7 mouse cellular contexts compared by ENCODE assay signal in the genomic region with DNA sequence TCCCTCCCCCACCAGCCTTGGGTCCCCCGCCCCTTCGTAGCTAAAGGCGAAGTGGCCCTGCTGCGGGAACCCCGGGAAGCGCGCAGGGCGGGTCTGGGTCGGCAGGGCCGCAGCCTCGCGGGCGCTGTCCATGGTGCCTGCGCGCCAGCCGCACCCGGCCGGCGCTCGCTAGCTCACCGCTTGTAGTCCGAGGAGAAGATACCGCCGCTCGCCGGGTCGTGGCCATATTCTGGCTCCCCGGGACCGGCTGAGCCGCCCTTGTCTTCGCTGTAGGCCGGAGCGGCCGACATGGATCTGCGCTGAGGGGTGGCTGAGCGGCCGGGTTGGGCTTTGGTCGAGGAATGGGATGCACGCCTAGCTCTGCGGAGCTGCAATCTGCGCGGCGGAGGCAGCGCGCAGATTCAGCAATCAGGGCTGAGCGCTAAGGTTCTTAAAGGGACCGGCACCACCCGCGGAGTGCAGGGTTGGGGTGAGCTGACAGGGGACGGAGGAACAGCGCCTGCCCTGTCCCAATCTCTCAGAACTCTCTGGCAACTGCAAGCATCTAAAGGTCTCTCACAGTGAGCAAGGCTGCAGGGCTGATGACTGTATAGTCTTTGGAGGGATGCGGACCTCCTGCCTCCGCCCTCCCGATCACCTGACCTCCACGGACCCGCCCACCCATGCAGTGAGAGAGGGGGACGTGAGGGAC. TPM values are rescaled to one million over a fixed set of nuclear protein-coding genes. Genes with fewer than 3 reads are reported as not detected.
DNase-seq lines count a peak whose midpoint lies in the region; ATAC-seq lines count a peak whose summit lies in the region.

Ap3b2 (minus strand) TSS at position 595 of the 691 bp plus-strand sequence.

- no peaks in the 10 kb centered on the region for H3K9me3 ChIP-seq in embryonic facial prominence, embryonic 11.5 days (replicated peaks; ENCODE audit: control insufficient read depth, low read length)
- no peaks in the 10 kb centered on the region for H3K9me3 ChIP-seq in limb, embryonic 11.5 days (ENCODE audit: control insufficient read depth, low read length)
- H3K9me3 ChIP-seq in midbrain, embryonic 11.5 days (ENCODE audit: control insufficient read depth, low read length) = no peaks in the 10 kb centered on the region

- peak within 1 kb of the TSS; percentile 54 for H3K9ac ChIP-seq in embryonic facial prominence, embryonic 11.5 days (replicated peaks; ENCODE audit: low read length)
- H3K9ac ChIP-seq in limb, embryonic 11.5 days (ENCODE audit: low read length) = peak within 1 kb of the TSS; percentile 17; the same call in 1 of the 2 replicates
- H3K9ac ChIP-seq in midbrain, embryonic 11.5 days (ENCODE audit: low read length) = peak within 1 kb of the TSS; percentile 62

- no peaks in the 10 kb centered on the region for H3K36me3 ChIP-seq in embryonic facial prominence, embryonic 11.5 days (replicated peaks; ENCODE audit: control insufficient read depth, insufficient read depth, low read depth, low read length)
- H3K36me3 ChIP-seq in limb, embryonic 11.5 days (ENCODE audit: control insufficient read depth, insufficient read depth, low read length) = no peaks in the 10 kb centered on the region
- no peaks in the 10 kb centered on the region for H3K36me3 ChIP-seq in midbrain, embryonic 11.5 days (ENCODE audit: control insufficient read depth, insufficient read depth, low read length)

- peak; percentile 75 for ATAC-seq in embryonic facial prominence, embryonic 11.5 days (replicated peaks; ENCODE audit: insufficient number of reproducible peaks, low FRiP score, low TSS enrichment, low read depth)
- ATAC-seq in limb, embryonic 11.5 days (ENCODE audit: insufficient number of reproducible peaks, low FRiP score, low TSS enrichment, low read depth) = peak; percentile 51; the same call in 1 of the 2 replicates
- ATAC-seq in midbrain, embryonic 11.5 days (ENCODE audit: low FRiP score) = peak; percentile 88

- peak within 1 kb of the TSS; percentile 95 for H3K4me2 ChIP-seq in embryonic facial prominence, embryonic 11.5 days (ENCODE audit: low read depth, low read length)
- peak within 1 kb of the TSS; percentile 92 for H3K4me2 ChIP-seq in limb, embryonic 11.5 days (ENCODE audit: low read depth, severe bottlenecking)
- peak within 1 kb of the TSS; percentile 84 for H3K4me2 ChIP-seq in midbrain, embryonic 11.5 days

- 0 out of 2 replicates have a peak within 1 kb of the TSS, but pooled peaks have one; percentile 3 for H3K27ac ChIP-seq in embryonic facial prominence, embryonic 11.5 days (replicated peaks; ENCODE audit: low read depth, low read length)
- H3K27ac ChIP-seq in limb, embryonic 11.5 days (replicated peaks; ENCODE audit: low read depth, low read length) = no peak within 1 kb of the TSS
- H3K27ac ChIP-seq in midbrain, embryonic 11.5 days (ENCODE audit: low read depth, low read length) = peak within 1 kb of the TSS; percentile 87

- H3K4me3 ChIP-seq in embryonic facial prominence, embryonic 11.5 days (ENCODE audit: low read depth, low read length) = peak within 1 kb of the TSS; percentile 55
- H3K4me3 ChIP-seq in limb, embryonic 11.5 days (ENCODE audit: low read depth, low read length) = peak within 1 kb of the TSS; percentile 47
- H3K4me3 ChIP-seq in midbrain, embryonic 11.5 days (ENCODE audit: low read depth, low read length) = peak within 1 kb of the TSS; percentile 70

- no peaks in the 10 kb centered on the region for H3K4me1 ChIP-seq in embryonic facial prominence, embryonic 11.5 days (ENCODE audit: control insufficient read depth, insufficient read depth, low read length)
- no peaks in the 10 kb centered on the region for H3K4me1 ChIP-seq in limb, embryonic 11.5 days (ENCODE audit: control insufficient read depth, insufficient read depth, low read length)
- H3K4me1 ChIP-seq in midbrain, embryonic 11.5 days (ENCODE audit: control insufficient read depth, insufficient read depth, low read length) = peaks cover 30% of the 10 kb centered on the region

- H3K27me3 ChIP-seq in embryonic facial prominence, embryonic 11.5 days (ENCODE audit: control insufficient read depth, insufficient read depth, low read length) = peaks cover 7% of the 10 kb centered on the region; the same call in 1 of the 2 replicates
- peaks cover 11% of the 10 kb centered on the region for H3K27me3 ChIP-seq in limb, embryonic 11.5 days (ENCODE audit: control insufficient read depth, insufficient read depth, low read length)
- no peaks in the 10 kb centered on the region for H3K27me3 ChIP-seq in midbrain, embryonic 11.5 days (ENCODE audit: control insufficient read depth, insufficient read depth, low read length)

- peak; percentile 91 for DNase-seq in brain, adult 2 months (ENCODE audit: low read depth, low spot score)
- DNase-seq in embryonic facial prominence, embryonic 11.5 days (ENCODE audit: low spot score) = peak; percentile 86
- DNase-seq in heart, adult 18-20 months = peak; percentile 33 to 53
- peak; percentile 13 to 52 for DNase-seq in kidney, adult 8-10 months
- DNase-seq in limb, embryonic 11.5 days (ENCODE audit: low spot score) = peak; percentile 84
- DNase-seq in midbrain, embryonic 11.5 days (ENCODE audit: low spot score, missing footprints) = peak; percentile 97
- peak; percentile 3 for DNase-seq in spleen, adult 12 weeks (ENCODE audit: low spot score)

- WGBS in embryonic facial prominence, embryonic 11.5 days = 0% methylated on average over 49 of the region's 57 CpGs
- WGBS in limb, embryonic 11.5 days = under 1% methylated on average over 57 of the region's 57 CpGs
- WGBS in midbrain, embryonic 11.5 days = under 1% methylated on average over 48 of the region's 57 CpGs

RNA-seq across cellular contexts. Expression of gene Ap3b2, which starts in this region (rescaled TPM):
- polyA plus RNA-seq in embryonic facial prominence, embryonic 11.5 days (2014; fragmentation: Nextera tagmentation; extraction: Ambion mirVana) = 8.1 and 12.6 TPM in 2 replicates
- total RNA-seq in heart, adult 18-20 months (2021) = not detected
- 0.21 and 0.27 TPM in 2 replicates for polyA plus RNA-seq in limb, embryonic 11.5 days (2014; fragmentation: Nextera tagmentation; extraction: Ambion mirVana)
- polyA plus RNA-seq in midbrain, embryonic 11.5 days (2014; fragmentation: Nextera tagmentation; extraction: Ambion mirVana) = 33.4 and 34.4 TPM in 2 replicates

Comparison
In these comparisons a context has a peak if more than half of its experiments do, and no peak if none do; other contexts are left out.
1. Peak in DNase-seq in heart, adult 18-20 months; RNA of the gene not detected or under 1 TPM.
2. Peak in DNase-seq, ATAC-seq, H3K4me3 ChIP-seq, H3K9ac ChIP-seq and H3K4me2 ChIP-seq in limb, embryonic 11.5 days; RNA of the gene not detected or under 1 TPM.
3. DNase-seq: peak in every context shown above with its lines; median percentile 97 in midbrain, embryonic 11.5 days; 91 in brain, adult 2 months; 86 in embryonic facial prominence, embryonic 11.5 days; 84 in limb, embryonic 11.5 days; 43 in heart, adult 18-20 months; 32 in kidney, adult 8-10 months; 3 in spleen, adult 12 weeks.